Mouse (Mus musculus): ENCODE measurements around the gene Gm44596. TPM values are rescaled to one million over a fixed set of nuclear protein-coding genes. Genes with fewer than 3 reads are reported as not detected.

The Gm44596 gene
- total and polyA plus RNA-seq, 2 experiments: not detected

- H3K79me2 ChIP-seq (ENCODE audit: control insufficient read depth, insufficient read depth, low read length): no peaks in the 10 kb centered on the region; the same call in 1 of the 2 replicates
- peak; percentile 87 for DNase-seq (ENCODE audit: extremely low read depth, low read depth, low spot score)
- TF ChIP-seq POLR2A (IDR thresholded peaks at IDR 0.05; ENCODE audit: extremely low read depth, insufficient read depth, low read length): no peak
- no peak for TF ChIP-seq CTCF (IDR thresholded peaks at IDR 0.05; ENCODE audit: low read depth, low read length)
- H3K9ac ChIP-seq (ENCODE audit: low read depth, low read length): 0 out of 2 replicates have a peak overlapping the region, but pooled peaks have one; percentile 19
- peaks cover 43% of the 10 kb centered on the region for H3K36me3 ChIP-seq (ENCODE audit: control insufficient read depth, insufficient read depth, low read length)
- 12% methylated on average over 5 of the region's 5 CpGs for WGBS
- H3K27me3 ChIP-seq (ENCODE audit: control insufficient read depth, insufficient read depth, low read length): no peaks in the 10 kb centered on the region
- H3K27ac ChIP-seq (replicated peaks; ENCODE audit: insufficient read depth, low read depth, low read length): peak overlapping the region; percentile 95
- no peak overlapping the region for H3K4me3 ChIP-seq (ENCODE audit: insufficient read depth, low read depth, low read length)
- peaks cover 19% of the 10 kb centered on the region for H3K4me1 ChIP-seq (ENCODE audit: control insufficient read depth, insufficient read depth, low read length)
These were observed 60.2 kb downstream of the Gm44596 start for GRCm38 (mm10) chr6:128435474-128435873.

GRCm38 (mm10) chr6:128436356-128437005 is 61.2 kb downstream of the Gm44596 start:
- Histone ChIP-seq H3K4me1 (ENCODE audit: control insufficient read depth, insufficient read depth, low read length) (peaks cover 19% of the 10 kb centered on the region), H3K9ac (ENCODE audit: low read depth, low read length) (peak overlapping the region; percentile 96), H3K27ac (replicated peaks; ENCODE audit: insufficient read depth, low read depth, low read length) (peak overlapping the region; percentile 95), H3K36me3 (ENCODE audit: control insufficient read depth, insufficient read depth, low read length) (peaks cover 36% of the 10 kb centered on the region), H3K79me2 (ENCODE audit: control insufficient read depth, insufficient read depth, low read length) (no peaks in the 10 kb centered on the region; the same call in 1 of the 2 replicates), H3K27me3 (ENCODE audit: control insufficient read depth, insufficient read depth, low read length) (no peaks in the 10 kb centered on the region), H3K4me3 (ENCODE audit: insufficient read depth, low read depth, low read length) (peak overlapping the region; percentile 31)
- peak; percentile 92 for DNase-seq (ENCODE audit: extremely low read depth, low read depth, low spot score)
- WGBS: 30% methylated on average over 8 of the region's 8 CpGs
- no peak for TF ChIP-seq POLR2A (IDR thresholded peaks at IDR 0.05; ENCODE audit: extremely low read depth, insufficient read depth, low read length)
- TF ChIP-seq CTCF (IDR thresholded peaks at IDR 0.05; ENCODE audit: low read depth, low read length): no peak

DNA sequence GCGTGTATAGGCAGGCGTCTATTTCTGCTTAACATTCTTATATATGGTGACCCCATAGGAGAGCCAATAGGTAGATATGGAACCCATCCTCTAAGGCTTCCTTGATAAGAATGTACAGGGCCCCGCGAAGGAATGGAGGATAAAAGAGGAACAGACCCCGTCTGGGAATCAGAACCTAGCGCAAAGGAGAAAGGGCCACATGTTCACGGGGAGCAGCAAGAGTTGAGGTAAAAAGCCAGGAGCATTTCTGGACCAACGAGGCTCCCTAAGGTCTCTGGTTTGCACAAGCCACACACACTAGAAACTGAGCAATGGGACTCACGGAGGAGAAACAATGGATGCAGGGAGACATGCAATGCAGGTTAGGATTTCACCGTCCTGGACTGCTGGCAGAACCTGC is 62.0 kb downstream of the Gm44596 start:
- peak overlapping the region; percentile 96 for H3K9ac ChIP-seq (ENCODE audit: low read depth, low read length)
- no peaks in the 10 kb centered on the region for H3K27me3 ChIP-seq (ENCODE audit: control insufficient read depth, insufficient read depth, low read length)
- H3K4me3 ChIP-seq (ENCODE audit: insufficient read depth, low read depth, low read length): peak overlapping the region; percentile 92
- TF ChIP-seq POLR2A (IDR thresholded peaks at IDR 0.05; ENCODE audit: extremely low read depth, insufficient read depth, low read length) (no peak), CTCF (IDR thresholded peaks at IDR 0.05; ENCODE audit: low read depth, low read length) (no peak)
- H3K4me1 ChIP-seq (ENCODE audit: control insufficient read depth, insufficient read depth, low read length): peaks cover 19% of the 10 kb centered on the region
- WGBS: 7% methylated on average over 10 of the region's 10 CpGs
- no peak for DNase-seq (ENCODE audit: extremely low read depth, low read depth, low spot score)
- no peaks in the 10 kb centered on the region; the same call in 1 of the 2 replicates for H3K79me2 ChIP-seq (ENCODE audit: control insufficient read depth, insufficient read depth, low read length)
- peaks cover 29% of the 10 kb centered on the region for H3K36me3 ChIP-seq (ENCODE audit: control insufficient read depth, insufficient read depth, low read length)
- H3K27ac ChIP-seq (replicated peaks; ENCODE audit: insufficient read depth, low read depth, low read length): peak overlapping the region; percentile 95

- Histone ChIP-seq H3K4me3 (ENCODE audit: insufficient read depth, low read depth, low read length) (peak overlapping the region; percentile 92), H3K9ac (ENCODE audit: low read depth, low read length) (peak overlapping the region; percentile 96), H3K36me3 (ENCODE audit: control insufficient read depth, insufficient read depth, low read length) (peaks cover 24% of the 10 kb centered on the region), H3K4me1 (ENCODE audit: control insufficient read depth, insufficient read depth, low read length) (peaks cover 19% of the 10 kb centered on the region), H3K79me2 (ENCODE audit: control insufficient read depth, insufficient read depth, low read length) (no peaks in the 10 kb centered on the region; the same call in 1 of the 2 replicates), H3K27ac (replicated peaks; ENCODE audit: insufficient read depth, low read depth, low read length) (peak overlapping the region; percentile 96), H3K27me3 (ENCODE audit: control insufficient read depth, insufficient read depth, low read length) (no peaks in the 10 kb centered on the region)
- TF ChIP-seq POLR2A (IDR thresholded peaks at IDR 0.05; ENCODE audit: extremely low read depth, insufficient read depth, low read length) (0 out of 2 replicates have a peak, but pooled peaks have one; percentile 19), CTCF (IDR thresholded peaks at IDR 0.05; ENCODE audit: low read depth, low read length) (no peak)
- DNase-seq (ENCODE audit: extremely low read depth, low read depth, low spot score): peak; percentile 87
- under 1% methylated on average over 50 of the region's 52 CpGs for WGBS
These were observed 62.5 kb downstream of the Gm44596 start for GRCm38 (mm10) chr6:128437731-128438316.

DNA sequence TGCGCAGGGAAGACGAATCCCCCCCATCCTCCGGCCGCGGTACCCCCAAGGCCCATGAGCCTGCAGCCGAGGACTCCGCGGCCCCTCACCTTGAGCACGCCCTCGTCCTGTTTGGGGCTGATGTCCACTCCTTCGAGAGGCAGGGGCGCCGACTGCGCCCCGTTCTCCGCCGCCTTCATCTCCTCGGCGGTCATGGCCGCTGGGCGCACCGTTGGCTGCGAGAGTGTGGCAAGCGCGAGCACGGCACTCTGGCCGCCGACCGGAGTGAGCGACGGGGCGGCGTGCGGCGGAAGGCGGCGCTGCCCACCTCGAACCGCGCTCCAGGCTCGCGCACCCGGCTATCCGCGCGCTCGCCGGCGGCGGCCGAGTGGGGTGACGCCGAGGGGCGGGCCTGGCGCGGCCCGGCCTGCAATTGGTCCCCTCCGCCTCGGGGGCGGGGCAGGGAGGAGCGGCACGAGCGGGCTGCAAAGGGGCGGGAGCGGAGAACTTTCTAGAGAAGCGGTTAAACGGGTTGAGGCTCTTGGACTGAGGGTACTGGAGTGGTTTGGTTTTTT is 63.1 kb downstream of the Gm44596 start, which contains the start of gene Fkbp4:
Gene Fkbp4 (minus strand): TSS at position 361 of the 554 bp plus-strand sequence.
- Histone ChIP-seq H3K36me3 (ENCODE audit: control insufficient read depth, insufficient read depth, low read length) (peaks cover 18% of the 10 kb centered on the region), H3K9ac (ENCODE audit: low read depth, low read length) (peak within 1 kb of the TSS; percentile 96), H3K27me3 (ENCODE audit: control insufficient read depth, insufficient read depth, low read length) (no peaks in the 10 kb centered on the region), H3K27ac (replicated peaks; ENCODE audit: insufficient read depth, low read depth, low read length) (peak within 1 kb of the TSS; percentile 96), H3K4me3 (ENCODE audit: insufficient read depth, low read depth, low read length) (peak within 1 kb of the TSS; percentile 92), H3K79me2 (ENCODE audit: control insufficient read depth, insufficient read depth, low read length) (no peaks in the 10 kb centered on the region; the same call in 1 of the 2 replicates), H3K4me1 (ENCODE audit: control insufficient read depth, insufficient read depth, low read length) (peaks cover 19% of the 10 kb centered on the region)
- DNase-seq (ENCODE audit: extremely low read depth, low read depth, low spot score): peak; percentile 78
- under 1% methylated on average over 67 of the region's 67 CpGs for WGBS
- peak; percentile 92 for TF ChIP-seq POLR2A (IDR thresholded peaks at IDR 0.05; ENCODE audit: extremely low read depth, insufficient read depth, low read length)
- TF ChIP-seq CTCF (IDR thresholded peaks at IDR 0.05; ENCODE audit: low read depth, low read length): no peak
